Mouse (Mus musculus) liver, postnatal 0 days (tissue): Measurements from ENCODE around the gene Sobp. TPM values are rescaled to one million over a fixed set of nuclear protein-coding genes. Genes with fewer than 3 reads are reported as not detected.

ENCODE experiments used
- ATAC-seq: fragments of 200-750 bp; cut with Nextera tagmentation; 2 replicates; pipeline ENCODE4 v1.8.0; 2017; ENCODE audit warnings: mild to moderate bottlenecking, moderate library complexity
- DNase-seq: peaks from one replicate; pipeline ENCODE4 v3.0.0-alpha.2; 2016
- H3K27ac ChIP-seq: fragments of 300-500 bp; sonication (generic); 2 replicates; pipeline ENCODE4 v1.5.1; 2014; ENCODE audit warnings: antibody characterized with exemption, moderate library complexity, mild to moderate bottlenecking, low read depth
- H3K27me3 ChIP-seq: fragments of 300-500 bp; sonication (generic); 2 replicates; pipeline ENCODE4 v1.6.1; 2014; ENCODE audit warnings: low read length, control low read depth, mixed read lengths; ENCODE audit not compliant: insufficient read depth
- H3K36me3 ChIP-seq: fragments of 300-500 bp; sonication (generic); replicated peaks from 2 replicates; pipeline ENCODE4 v1.6.1; 2014; ENCODE audit warnings: mild to moderate bottlenecking, control low read depth, low read length, moderate library complexity, mixed read lengths; ENCODE audit not compliant: insufficient read depth
- H3K4me1 ChIP-seq: fragments of 300-500 bp; sonication (generic); 2 replicates; pipeline ENCODE4 v1.6.1; 2014; ENCODE audit warnings: antibody characterized with exemption, mild to moderate bottlenecking, control low read depth; ENCODE audit not compliant: insufficient read depth
- H3K4me2 ChIP-seq: fragments of 300-500 bp; sonication (generic); 2 replicates; pipeline ENCODE4 v1.6.1; 2014; ENCODE audit warnings: low read depth, mild to moderate bottlenecking, low read length, moderate library complexity, mixed read lengths
- H3K4me3 ChIP-seq: fragments of 300-500 bp; sonication (generic); 2 replicates; pipeline ENCODE4 v1.5.1; 2014; ENCODE audit warnings: low read depth, low read length
- H3K9ac ChIP-seq: fragments of 300-500 bp; sonication (generic); replicated peaks from 2 replicates; pipeline ENCODE4 v1.6.1; 2014; ENCODE audit warnings: mild to moderate bottlenecking, moderate library complexity
- H3K9me3 ChIP-seq: fragments of 300-500 bp; sonication (generic); 2 replicates; pipeline ENCODE4 v1.6.1; 2016; ENCODE audit warnings: mild to moderate bottlenecking, control low read depth, low read length, mixed read lengths
- CTCF ChIP-seq: sonication (generic); IDR thresholded peaks from 2 replicates; pipeline ENCODE4 v1.5.1; 2016; ENCODE audit warnings: antibody characterized with exemption, low read depth
- EP300 ChIP-seq: IDR thresholded peaks from 2 replicates; pipeline ENCODE4 v1.6.1; 2016; ENCODE audit warnings: antibody characterized with exemption, low read depth, mild to moderate bottlenecking
- WGBS: fragments of 180-500 bp; shearing (Covaris S2); extraction: QIAGEN DNeasy Blood & Tissue Kit; methylation state at CpG from one replicate; pipeline ENCODE4 v1.1.7; 2014; ENCODE audit not compliant: insufficient replicate concordance; 5-methylcytosine and 5-hydroxymethylcytosine counted together
- polyA plus RNA-seq: library from polyadenylated mRNA; unstranded; fragments of >200 nt; fragmentation: Nextera tagmentation; extraction: Ambion mirVana; gene quantifications from 2 replicates; pipeline ENCODE4 v1.2.1, GENCODE M21; 2015

Gene Sobp
- polyA plus RNA-seq, 1 experiment from 2014 or later: 0.02 TPM

- Histone ChIP-seq H3K9me3 (no peaks in the 10 kb centered on the region), H3K36me3 (no peaks in the 10 kb centered on the region), H3K27me3 (peaks cover 6% of the 10 kb centered on the region; the same call in 1 of the 2 replicates), H3K27ac (no peak overlapping the region), H3K9ac (no peak overlapping the region), H3K4me3 (peak overlapping the region; percentile 42), H3K4me2 (peak overlapping the region; percentile 77), H3K4me1 (peaks cover 12% of the 10 kb centered on the region; the same call in 1 of the 2 replicates)
- ATAC-seq: no peak
- TF ChIP-seq CTCF (no peak), EP300 (no peak)
- 18% methylated on average over 13 of the region's 13 CpGs for WGBS
- DNase-seq: no peak
These were observed 172.2 kb downstream of the Sobp start for GRCm38 (mm10) chr10:43002066-43002678.

GRCm38 (mm10) chr10:43001433-43001832, 172.9 kb downstream of the Sobp start:
- Histone ChIP-seq H3K36me3 (no peaks in the 10 kb centered on the region), H3K4me3 (no peak overlapping the region), H3K27ac (no peak overlapping the region), H3K27me3 (peaks cover 6% of the 10 kb centered on the region; the same call in 1 of the 2 replicates), H3K9ac (no peak overlapping the region), H3K4me2 (no peak overlapping the region), H3K4me1 (peaks cover 12% of the 10 kb centered on the region; the same call in 1 of the 2 replicates), H3K9me3 (no peaks in the 10 kb centered on the region)
- no peak for TF ChIP-seq CTCF
- TF ChIP-seq EP300: no peak
- ATAC-seq (peak; percentile 76), DNase-seq (peak; percentile 25)
- 67% methylated on average over 3 of the region's 3 CpGs for WGBS

GRCm38 (mm10) chr10:42999324-42999723, 175.0 kb downstream of the Sobp start:
- TF ChIP-seq EP300: no peak
- TF ChIP-seq CTCF: no peak
- ATAC-seq (no peak), DNase-seq (no peak)
- H3K4me1 ChIP-seq: peaks cover 12% of the 10 kb centered on the region; the same call in 1 of the 2 replicates
- H3K27ac ChIP-seq: no peak overlapping the region
- H3K27me3 ChIP-seq: 0 out of 2 replicates have a peak, but pooled peaks cover 9% of the 10 kb centered on the region
- 86% methylated on average over 10 of the region's 10 CpGs for WGBS
- no peak overlapping the region for H3K4me2 ChIP-seq
- H3K9me3 ChIP-seq: no peaks in the 10 kb centered on the region
- H3K36me3 ChIP-seq: no peaks in the 10 kb centered on the region
- no peak overlapping the region for H3K4me3 ChIP-seq
- no peak overlapping the region for H3K9ac ChIP-seq

GRCm38 (mm10) chr10:42997278-42997677, 177.1 kb downstream of the Sobp start:
- no peaks in the 10 kb centered on the region for H3K9me3 ChIP-seq
- H3K4me1 ChIP-seq: peaks cover 5% of the 10 kb centered on the region; the same call in 1 of the 2 replicates
- 61% methylated on average over 2 of the region's 2 CpGs for WGBS
- 0 out of 2 replicates have a peak, but pooled peaks cover 6% of the 10 kb centered on the region for H3K27me3 ChIP-seq
- no peak overlapping the region for H3K4me2 ChIP-seq
- TF ChIP-seq CTCF (no peak), EP300 (no peak)
- no peak for DNase-seq
- no peak overlapping the region for H3K27ac ChIP-seq
- H3K4me3 ChIP-seq: no peak overlapping the region
- H3K36me3 ChIP-seq: no peaks in the 10 kb centered on the region
- no peak for ATAC-seq
- no peak overlapping the region for H3K9ac ChIP-seq

GRCm38 (mm10) chr10:42995484-42995895, 178.8 kb downstream of the Sobp start:
- Histone ChIP-seq H3K4me1 (no peaks in the 10 kb centered on the region), H3K9ac (no peak overlapping the region), H3K36me3 (no peaks in the 10 kb centered on the region), H3K4me2 (no peak overlapping the region), H3K27ac (no peak overlapping the region), H3K27me3 (0 out of 2 replicates have a peak, but pooled peaks cover 6% of the 10 kb centered on the region), H3K4me3 (no peak overlapping the region), H3K9me3 (no peaks in the 10 kb centered on the region)
- no peak for TF ChIP-seq EP300
- TF ChIP-seq CTCF: no peak
- 45% methylated on average over 13 of the region's 13 CpGs for WGBS
- DNase-seq (no peak), ATAC-seq (no peak)

- no peaks in the 10 kb centered on the region for H3K4me1 ChIP-seq
- no peak overlapping the region for H3K9ac ChIP-seq
- ATAC-seq: peak; percentile 72
- no peak overlapping the region for H3K4me3 ChIP-seq
- WGBS: 33% methylated on average over 13 of the region's 13 CpGs
- no peak overlapping the region; the same call in 1 of the 2 replicates for H3K4me2 ChIP-seq
- no peak overlapping the region for H3K27ac ChIP-seq
- peak; percentile 30 for DNase-seq
- TF ChIP-seq CTCF (no peak), EP300 (no peak)
- 0 out of 2 replicates have a peak, but pooled peaks cover 6% of the 10 kb centered on the region for H3K27me3 ChIP-seq
- H3K36me3 ChIP-seq: no peaks in the 10 kb centered on the region
- H3K9me3 ChIP-seq: no peaks in the 10 kb centered on the region
These were observed 180.0 kb downstream of the Sobp start for GRCm38 (mm10) chr10:42994331-42994782.
